Mouse (Mus musculus) gastrocnemius, adult 18-20 months (tissue): ENCODE results near the gene Gm49388. TPM values are rescaled to one million over a fixed set of nuclear protein-coding genes. Genes with fewer than 3 reads are reported as not detected.
"Not testable (repeated sequence)": the region's sequence is repeated elsewhere in the genome, so short reads cannot be mapped to it uniquely, and the experiment has no call there.

ENCODE experiments used
- DNase-seq: peaks from one replicate; pipeline ENCODE4 v3.0.0; 2021; ENCODE audit warnings: low spot score
- total RNA-seq, 2 experiments: library from RNA; stranded (reverse); gene quantifications; 2 replicates each; pipeline ENCODE4 v1.2.3; 2021

The Gm49388 gene
- total RNA-seq, 2 experiments from 2014 or later: 0.78 to 2.0 TPM

DNA sequence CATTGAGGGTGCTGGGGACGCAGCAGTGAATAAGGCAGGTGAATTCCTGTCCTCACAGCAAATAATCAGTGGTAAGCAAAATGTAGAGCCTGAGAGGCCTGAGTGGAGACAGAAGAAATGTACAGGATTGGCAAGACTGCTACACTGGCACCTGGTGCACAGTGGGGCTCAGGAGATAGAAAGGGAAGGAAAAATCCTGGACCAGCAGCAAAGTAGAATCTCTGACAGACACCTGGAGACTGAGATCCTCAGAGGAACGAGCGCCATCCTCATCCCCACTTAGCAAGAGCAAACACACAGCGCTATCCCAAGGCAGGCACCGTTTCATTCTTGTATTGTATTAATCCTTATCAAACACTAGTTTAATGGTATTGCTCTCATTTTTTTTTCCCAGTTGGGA, 52.1 kb downstream of the Gm49388 start:
- no peak for DNase-seq

DNA sequence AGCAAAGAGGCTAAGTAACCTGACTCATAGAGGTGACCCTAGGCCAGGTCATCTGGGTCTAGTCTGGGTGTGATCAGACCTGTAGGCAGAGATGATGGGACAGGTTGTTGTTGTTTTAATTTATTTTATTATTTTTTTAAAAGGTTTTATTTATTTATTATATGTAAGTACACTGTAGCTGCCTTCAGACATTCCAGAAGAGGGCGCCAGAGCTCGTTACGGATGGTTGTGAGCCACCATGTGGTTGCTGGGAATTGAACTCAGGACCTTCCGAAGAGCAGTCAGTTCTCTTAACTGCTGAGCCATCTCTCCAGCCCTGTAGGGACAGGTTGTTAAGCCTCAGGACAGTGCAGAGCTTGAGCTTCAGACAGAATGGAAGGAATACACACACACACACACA, 52.5 kb downstream of the Gm49388 start:
- not testable (repeated sequence) for DNase-seq

DNA sequence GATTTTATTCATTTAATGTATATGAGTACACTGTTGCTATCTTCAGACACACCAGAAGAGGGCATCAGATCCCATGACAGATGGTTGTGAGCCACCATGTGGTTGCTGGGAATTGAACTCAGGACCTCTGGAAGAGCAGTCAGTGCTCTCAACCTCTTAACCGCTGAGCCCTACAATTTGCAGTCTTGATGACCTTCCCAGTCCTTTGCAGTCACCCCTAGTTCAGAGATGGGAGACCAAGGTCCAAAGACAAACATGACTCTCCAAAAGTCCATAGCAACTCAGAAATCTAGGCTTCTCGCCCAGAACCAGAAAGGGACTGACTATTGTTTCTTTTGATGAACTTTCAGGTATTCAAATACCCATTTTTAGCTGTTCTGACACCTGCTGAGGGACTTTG, 54.6 kb downstream of the Gm49388 start:
- DNase-seq: not testable (repeated sequence)

GRCm38 (mm10) chr7:127840886-127841285, 55.5 kb downstream of the Gm49388 start:
- DNase-seq: no peak

GRCm38 (mm10) chr7:127841340-127842000, 56.1 kb downstream of the Gm49388 start:
- DNase-seq: peak; percentile 94

DNA sequence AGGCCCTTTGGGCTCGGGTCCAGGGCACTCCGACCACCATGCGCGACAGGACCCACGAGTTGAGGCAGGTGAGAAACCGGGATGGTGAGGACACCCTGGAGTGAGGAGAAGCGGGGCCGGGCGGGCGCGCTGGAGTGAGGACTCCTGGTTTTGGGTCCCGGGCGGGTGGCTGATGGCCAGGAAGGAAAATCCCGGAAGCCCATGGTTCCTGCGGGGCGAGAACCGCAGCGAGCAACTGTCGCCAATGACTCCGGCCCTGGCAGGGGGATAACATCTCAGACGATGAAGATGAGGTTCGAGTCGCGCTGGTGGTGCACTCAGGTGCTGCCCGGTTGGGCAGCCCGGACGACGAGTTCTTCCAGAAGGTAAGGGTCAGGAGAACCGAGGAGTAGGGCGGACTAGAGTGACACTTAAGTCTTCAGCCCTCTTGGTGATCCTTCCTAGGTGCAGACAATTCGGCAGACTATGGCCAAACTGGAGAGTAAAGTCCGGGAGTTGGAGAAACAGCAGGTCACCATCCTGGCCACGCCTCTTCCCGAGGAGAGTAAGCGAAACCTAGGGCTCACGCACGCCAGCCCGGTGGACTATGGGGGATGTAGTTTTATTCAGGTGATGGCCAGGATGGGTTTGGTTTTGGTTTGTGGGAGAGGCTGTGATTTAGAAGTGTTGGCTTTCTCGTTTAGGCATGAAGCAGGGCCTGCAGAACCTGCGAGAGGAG, 56.8 kb downstream of the Gm49388 start:
- DNase-seq: peak; percentile 85

GRCm38 (mm10) chr7:127849973-127850875, 64.8 kb downstream of the Gm49388 start:
- DNase-seq: peak; percentile 26

- peak; percentile 52 for DNase-seq
These were observed 65.5 kb downstream of the Gm49388 start for GRCm38 (mm10) chr7:127850906-127851305.

Other genes with a start within 250 kb of the Gm49388 start
- not detected for gene Tmem265, start 224.2 kb upstream of the Gm49388 start, total RNA-seq
- 10 to 100 TPM in 1 of 2 experiments, 1 to 10 TPM in 1; 9.0 to 10.4 TPM for gene Phkg2, start 212.3 kb upstream of the Gm49388 start, total RNA-seq
- 1 to 10 TPM; 2.9 to 3.3 TPM for gene Ccdc189, start 197.0 kb upstream of the Gm49388 start, total RNA-seq
- gene Rnf40, start 196.8 kb upstream of the Gm49388 start, total RNA-seq: 10 to 100 TPM; 30.5 to 33.4 TPM
- 1 to 10 TPM; 7.4 to 9.5 TPM for gene Zfp629, start 169.8 kb upstream of the Gm49388 start, total RNA-seq
- 10 to 100 TPM; 26.2 to 37.9 TPM for gene Bcl7c, start 76.7 kb upstream of the Gm49388 start, total RNA-seq
- gene Ctf1, start 72.9 kb upstream of the Gm49388 start, total RNA-seq: 10 to 100 TPM; 17.3 to 17.5 TPM
- gene Ctf2, start 53.4 kb upstream of the Gm49388 start, total RNA-seq: not detected
- 1 to 10 TPM; 1.4 to 1.7 TPM for gene Fbxl19, start 41.1 kb upstream of the Gm49388 start, total RNA-seq
- gene Orai3, start 15.8 kb upstream of the Gm49388 start, total RNA-seq: 10 to 100 TPM; 11.4 TPM
- 10 to 100 TPM; 16.2 to 17.6 TPM for gene Setd1a, start 8.9 kb upstream of the Gm49388 start, total RNA-seq
- gene Hsd3b7, start 15.0 kb downstream of the Gm49388 start, total RNA-seq: 1 to 10 TPM; 4.2 TPM
- gene Stx4a, start 38.7 kb downstream of the Gm49388 start, total RNA-seq: 10 to 100 TPM; 46.4 to 56.7 TPM
- gene Stx1b, start 38.9 kb downstream of the Gm49388 start, total RNA-seq: 1 to 10 TPM in 1 of 2 experiments, under 1 TPM in 1; 0.74 to 1.2 TPM
- gene Zfp646, start 90.6 kb downstream of the Gm49388 start, total RNA-seq: 10 to 100 TPM; 12.4 to 12.6 TPM
- gene Zfp668, start 91.2 kb downstream of the Gm49388 start, total RNA-seq: 1 to 10 TPM; 3.2 to 4.1 TPM
- 1 to 10 TPM; 1.9 TPM for gene Prss53, start 105.4 kb downstream of the Gm49388 start, total RNA-seq
- not detected for gene Gm21974, start 109.8 kb downstream of the Gm49388 start, total RNA-seq
- 1 to 10 TPM; 7.5 to 9.9 TPM for gene Vkorc1, start 110.0 kb downstream of the Gm49388 start, total RNA-seq
- gene Bckdk, start 118.5 kb downstream of the Gm49388 start, total RNA-seq: 100 to 1,000 TPM; 169 to 173 TPM
- 10 to 100 TPM; 23.1 to 24.7 TPM for gene Kat8, start 126.9 kb downstream of the Gm49388 start, total RNA-seq
- gene Prss8, start 144.5 kb downstream of the Gm49388 start, total RNA-seq: not detected
- gene Prss36, start 161.1 kb downstream of the Gm49388 start, total RNA-seq: 1 to 10 TPM; 6.1 to 7.1 TPM
- gene Fus, start 181.8 kb downstream of the Gm49388 start, total RNA-seq: 10 to 100 TPM; 83.3 to 92.1 TPM
- gene Pycard, start 208.3 kb downstream of the Gm49388 start, total RNA-seq: under 1 TPM; 0.16 to 0.55 TPM
- gene Trim72, start 218.3 kb downstream of the Gm49388 start, total RNA-seq: 100 to 1,000 TPM; 195 to 222 TPM